Mouse (Mus musculus) heart, adult 18-20 months (tissue): ENCODE measurements around the gene Tmem117. TPM values are rescaled to one million over a fixed set of nuclear protein-coding genes. Genes with fewer than 3 reads are reported as not detected.

Experiments used
- DNase-seq, 2 experiments: peaks; one replicate each; pipeline ENCODE4 v3.0.0; 2021 to 2022; ENCODE audit warnings: mixed read lengths in 1 of 2
- total RNA-seq, 2 experiments: library from RNA; stranded (reverse); gene quantifications; 2 replicates each; pipeline ENCODE4 v1.2.3; 2021

Tmem117 gene
- total RNA-seq, 2 experiments from 2014 or later: 12.0 to 12.9 TPM

- no peak for DNase-seq
Observed at GRCm38 (mm10) chr15:94894086-94894485, 265.1 kb downstream of the Tmem117 start.

GRCm38 (mm10) chr15:94895681-94896080, 266.6 kb downstream of the Tmem117 start:
- DNase-seq: no peak

- DNase-seq: no peak
Observed at GRCm38 (mm10) chr15:94903188-94903587, 274.2 kb downstream of the Tmem117 start.

GRCm38 (mm10) chr15:94904672-94905407, 275.8 kb downstream of the Tmem117 start:
- DNase-seq: no peak

GRCm38 (mm10) chr15:94921672-94922071, 292.6 kb downstream of the Tmem117 start:
- no peak for DNase-seq

GRCm38 (mm10) chr15:94927986-94928385, 299.0 kb downstream of the Tmem117 start:
- DNase-seq: no peak

- DNase-seq: no peak
Observed at GRCm38 (mm10) chr15:94930743-94931142, 301.7 kb downstream of the Tmem117 start.

GRCm38 (mm10) chr15:94933044-94933443, 304.0 kb downstream of the Tmem117 start:
- DNase-seq: no peak

GRCm38 (mm10) chr15:94933480-94933879, 304.4 kb downstream of the Tmem117 start:
- DNase-seq: no peak

- no peak for DNase-seq
Observed at GRCm38 (mm10) chr15:94941954-94942353, 312.9 kb downstream of the Tmem117 start.

GRCm38 (mm10) chr15:94942465-94942864, 313.4 kb downstream of the Tmem117 start:
- no peak for DNase-seq

- no peak for DNase-seq
Observed at GRCm38 (mm10) chr15:94943891-94944290, 314.9 kb downstream of the Tmem117 start.

- DNase-seq: no peak
Observed at GRCm38 (mm10) chr15:94951382-94952048, 322.5 kb downstream of the Tmem117 start.

GRCm38 (mm10) chr15:94956697-94957096, 327.7 kb downstream of the Tmem117 start:
- no peak for DNase-seq

GRCm38 (mm10) chr15:94957202-94957601, 328.2 kb downstream of the Tmem117 start:
- DNase-seq: no peak

- DNase-seq: no peak
Observed at GRCm38 (mm10) chr15:94967004-94967403, 338.0 kb downstream of the Tmem117 start.

GRCm38 (mm10) chr15:94968403-94969180, 339.6 kb downstream of the Tmem117 start:
- DNase-seq: no peak

GRCm38 (mm10) chr15:94981798-94982197, 352.8 kb downstream of the Tmem117 start:
- no peak for DNase-seq

- DNase-seq: no peak
Observed at GRCm38 (mm10) chr15:94995352-94995751, 366.3 kb downstream of the Tmem117 start.

- DNase-seq: no peak
Observed at GRCm38 (mm10) chr15:95005121-95005824, 376.2 kb downstream of the Tmem117 start.

- DNase-seq: no peak
Observed at GRCm38 (mm10) chr15:95022251-95022650, 393.2 kb downstream of the Tmem117 start.

GRCm38 (mm10) chr15:95024401-95024800, 395.4 kb downstream of the Tmem117 start:
- no peak for DNase-seq
